16 mouse cellular contexts compared by ENCODE assay signal in the genomic region with DNA sequence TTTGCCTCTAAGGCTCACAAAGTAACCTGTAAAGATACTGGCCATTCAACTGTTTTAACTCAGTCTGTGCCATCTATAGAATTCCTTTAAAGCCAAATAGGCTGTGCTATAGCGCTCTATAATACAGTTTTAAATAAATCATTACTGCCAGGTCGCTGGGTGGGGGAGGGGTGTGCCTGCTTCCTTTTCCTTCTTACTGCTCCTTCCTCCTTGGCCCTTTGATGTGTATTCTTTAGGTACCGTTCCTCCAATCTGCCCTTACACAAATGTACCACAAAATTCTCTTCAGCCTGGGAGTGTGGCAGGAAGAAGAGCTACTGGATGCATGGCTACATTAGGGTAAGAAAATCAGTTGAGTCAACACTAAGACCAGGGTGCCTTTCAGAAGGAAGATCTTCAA. TPM values are rescaled to one million over a fixed set of nuclear protein-coding genes. Genes with fewer than 3 reads are reported as not detected.
DNase-seq lines count a peak whose midpoint lies in the region; ATAC-seq lines count a peak whose summit lies in the region.
"Had no signal": no experiment of that assay in that cellular context is flagged by ENCODE, and none has a peak within 500 bp of the region (broad histone marks: within the 10 kb centered on the region; RNA-seq: fewer than 3 reads in every experiment).

No protein-coding gene starts in this region.

- no peak overlapping the region for H3K27ac ChIP-seq in limb, embryonic 12.5 days
- no peak overlapping the region for H3K27ac ChIP-seq in limb, embryonic 10.5 days
- H3K27ac ChIP-seq in hindbrain, embryonic 13.5 days: peak overlapping the region; percentile 99
- H3K27ac ChIP-seq in midbrain, embryonic 12.5 days (replicated peaks): peak overlapping the region; percentile 99
- H3K27ac ChIP-seq: heart, embryonic 13.5 days had no signal

- no peak for ATAC-seq in limb, embryonic 12.5 days (ENCODE audit: insufficient number of reproducible peaks, insufficient read depth, low FRiP score, low TSS enrichment, low read depth)
- no peak for ATAC-seq in hindbrain, embryonic 13.5 days (ENCODE audit: low FRiP score)
- ATAC-seq in midbrain, embryonic 12.5 days (ENCODE audit: low FRiP score, low read depth): no peak
- ATAC-seq: inflammation-experienced regulatory T-cells, adult 6 months had no signal

- H3K27me3 ChIP-seq in limb, embryonic 12.5 days: no peaks in the 10 kb centered on the region
- no peaks in the 10 kb centered on the region for H3K27me3 ChIP-seq in limb, embryonic 10.5 days (ENCODE audit: low read depth, poor library complexity, severe bottlenecking)
- no peaks in the 10 kb centered on the region for H3K27me3 ChIP-seq in hindbrain, embryonic 13.5 days
- H3K27me3 ChIP-seq in midbrain, embryonic 12.5 days: no peaks in the 10 kb centered on the region
- H3K27me3 ChIP-seq: heart, embryonic 13.5 days had no signal

- 0 out of 2 replicates have a peak overlapping the region, but pooled peaks have one; percentile 66 for H3K4me2 ChIP-seq in limb, embryonic 12.5 days
- peak overlapping the region; percentile 73 for H3K4me2 ChIP-seq in hindbrain, embryonic 13.5 days
- H3K4me2 ChIP-seq in midbrain, embryonic 12.5 days (replicated peaks): peak overlapping the region; percentile 64

- intact Hi-C loops in left cerebral cortex, postnatal 10 days (cut with DNase I): loop anchor here (2.0 kb wide), 1 partner anchor 178 kb away; no protein-coding TSS in a partner anchor

- peaks cover 40% of the 10 kb centered on the region for H3K4me1 ChIP-seq in limb, embryonic 12.5 days (replicated peaks)
- peaks cover 41% of the 10 kb centered on the region for H3K4me1 ChIP-seq in limb, embryonic 10.5 days
- peaks cover 39% of the 10 kb centered on the region for H3K4me1 ChIP-seq in hindbrain, embryonic 13.5 days (replicated peaks)
- H3K4me1 ChIP-seq in midbrain, embryonic 12.5 days: peaks cover 41% of the 10 kb centered on the region

- H3K4me3 ChIP-seq in limb, embryonic 12.5 days (replicated peaks): no peak overlapping the region
- no peak overlapping the region for H3K4me3 ChIP-seq in limb, embryonic 10.5 days
- H3K4me3 ChIP-seq in hindbrain, embryonic 13.5 days: peak overlapping the region; percentile 85
- peak overlapping the region; percentile 94 for H3K4me3 ChIP-seq in midbrain, embryonic 12.5 days

- H3K9me3 ChIP-seq in limb, embryonic 12.5 days: no peaks in the 10 kb centered on the region
- H3K9me3 ChIP-seq in limb, embryonic 10.5 days (replicated peaks): no peaks in the 10 kb centered on the region
- no peaks in the 10 kb centered on the region for H3K9me3 ChIP-seq in hindbrain, embryonic 13.5 days
- no peaks in the 10 kb centered on the region for H3K9me3 ChIP-seq in midbrain, embryonic 12.5 days
- H3K9me3 ChIP-seq: heart, embryonic 13.5 days; megakaryocyte, embryonic 14.5 days had no signal

- H3K9ac ChIP-seq in limb, embryonic 12.5 days (replicated peaks): no peak overlapping the region
- H3K9ac ChIP-seq in hindbrain, embryonic 13.5 days: peak overlapping the region; percentile 99
- H3K9ac ChIP-seq in midbrain, embryonic 12.5 days (replicated peaks): peak overlapping the region; percentile 99; the same call in 1 of the 2 replicates

- DNase-seq in limb, embryonic 10.5 days (ENCODE audit: low spot score): no peak
- DNase-seq in adrenal gland, adult 2 months: no peak
- no peak for DNase-seq in left cerebral cortex, adult 11 months (ENCODE audit: low spot score)
- no peak for DNase-seq in left cerebral cortex, postnatal 10 days (ENCODE audit: extremely low spot score in 1 of 2, low spot score in 2 of 2)
- DNase-seq: cerebellum, adult 18-20 months; gastrocnemius, postnatal 25 days; kidney, postnatal 25 days; lung, adult 2 months; right cerebral cortex, adult 18-20 months had no signal

- 26% methylated on average over 3 of the region's 3 CpGs for WGBS in limb, embryonic 12.5 days
- 35% methylated on average over 3 of the region's 3 CpGs for WGBS in limb, embryonic 10.5 days
- WGBS in hindbrain, embryonic 13.5 days: 30% methylated on average over 3 of the region's 3 CpGs
- 33% methylated on average over 3 of the region's 3 CpGs for WGBS in midbrain, embryonic 12.5 days

- peaks cover 11% of the 10 kb centered on the region; the same call in 1 of the 2 replicates for H3K36me3 ChIP-seq in limb, embryonic 12.5 days
- H3K36me3 ChIP-seq in limb, embryonic 10.5 days: peaks cover 14% of the 10 kb centered on the region
- no peaks in the 10 kb centered on the region for H3K36me3 ChIP-seq in hindbrain, embryonic 13.5 days
- H3K36me3 ChIP-seq in midbrain, embryonic 12.5 days: no peaks in the 10 kb centered on the region; the same call in 1 of the 2 replicates
- H3K36me3 ChIP-seq: G1E had no signal

RNA-seq across cellular contexts. Expression of a gene that starts 1.5 kb away (rescaled TPM):
- polyA plus RNA-seq in limb, embryonic 12.5 days (2016; fragmentation: Nextera tagmentation; extraction: Ambion mirVana): 20.5 and 22.2 TPM in 2 replicates
- polyA plus RNA-seq in limb, embryonic 10.5 days (2016; fragmentation: Nextera tagmentation; extraction: Ambion mirVana): 14.8 and 15.8 TPM in 2 replicates
- polyA plus RNA-seq in hindbrain, embryonic 13.5 days (2015; fragmentation: Nextera tagmentation; extraction: Ambion mirVana): 29.1 and 30.0 TPM in 2 replicates
- polyA plus RNA-seq in midbrain, embryonic 12.5 days (2016; fragmentation: Nextera tagmentation; extraction: Ambion mirVana): 43.3 TPM in 2 replicates
- 10 to 100 TPM; 34.8 to 42.0 TPM for total RNA-seq in adrenal gland, adult 2 months (2021)
- polyA plus RNA-seq in adrenal gland, adult 2 months (2012; rRNA removed): 22.5 and 25.1 TPM in 2 replicates
- total RNA-seq in left cerebral cortex, postnatal 10 days (2021): 100 to 1,000 TPM; 103 to 105 TPM
- polyA plus RNA-seq: G1E; inflammation-experienced regulatory T-cells, adult 6 months had no signal

Comparison
In these comparisons a context has a peak if more than half of its experiments do, and no peak if none do; other contexts are left out.
1. H3K27ac ChIP-seq: peak in hindbrain, embryonic 13.5 days (single experiment) and midbrain, embryonic 12.5 days (single experiment); none in limb, embryonic 12.5 days (single experiment) and limb, embryonic 10.5 days (single experiment).
2. H3K4me3 ChIP-seq: peak in hindbrain, embryonic 13.5 days (single experiment) and midbrain, embryonic 12.5 days (single experiment); none in limb, embryonic 12.5 days (single experiment) and limb, embryonic 10.5 days (single experiment).
3. Peak in every context shown above with its lines, with median percentiles within 50 percentile points of each other: H3K4me2 ChIP-seq.